Mouse (Mus musculus) erythroblast, embryonic 14.5 days (primary cell): ENCODE data around the gene Cacna1c.

Source experiments
- GATA1 ChIP-seq: IDR thresholded peaks from 2 replicates; pipeline ENCODE4 v1.6.1; 2012; ENCODE audit warnings: low read length, inconsistent platforms, mixed read lengths
- TAL1 ChIP-seq: IDR thresholded peaks from 3 replicates; pipeline ENCODE4 v1.6.1; 2012; ENCODE audit warnings: low read length, inconsistent platforms, mixed read lengths

DNA sequence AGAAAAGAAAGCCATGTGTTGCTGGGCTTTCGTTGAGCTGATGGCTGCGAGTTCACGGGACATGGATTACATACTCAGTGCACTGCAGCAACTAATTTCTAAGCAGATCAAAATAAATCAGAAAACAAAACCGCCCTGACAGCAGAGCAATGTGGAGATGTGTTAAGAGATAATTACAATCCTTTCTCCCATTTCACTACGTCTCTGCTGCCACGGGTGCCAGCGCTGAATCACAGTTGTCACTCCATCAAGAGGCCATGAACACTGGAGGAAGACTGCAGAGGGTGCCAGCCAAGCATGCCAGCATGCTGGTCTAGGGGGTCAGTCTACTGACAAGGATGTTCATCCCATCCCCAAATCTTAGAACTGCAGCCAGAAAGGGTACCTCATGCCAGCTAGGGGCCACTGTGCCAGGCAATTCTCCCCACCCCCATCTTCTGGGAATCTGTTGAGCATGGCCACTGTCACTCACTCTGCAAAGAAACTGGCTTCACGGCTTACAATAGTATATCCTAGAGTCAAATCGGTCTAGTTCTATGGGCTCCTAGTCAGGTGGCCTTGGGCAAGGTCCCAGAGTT lies 263.1 kb downstream of the Cacna1c start:
- no peak for TF ChIP-seq TAL1
- TF ChIP-seq GATA1 = no peak
